Mouse (Mus musculus): Measurements from ENCODE around the gene Fmo2. TPM values are rescaled to one million over a fixed set of nuclear protein-coding genes. Genes with fewer than 3 reads are reported as not detected.

The Fmo2 gene
- polyA plus RNA-seq, 1 experiment from 2014 or later: 0.02 TPM

GRCm38 (mm10) chr1:162882681-162883080 is 15.8 kb downstream of the Fmo2 start:
- no peak overlapping the region for H3K4me3 ChIP-seq
- no peaks in the 10 kb centered on the region for H3K4me1 ChIP-seq
- no peaks in the 10 kb centered on the region for H3K27me3 ChIP-seq (ENCODE audit: low read depth, poor library complexity, severe bottlenecking)
- no peaks in the 10 kb centered on the region for H3K36me3 ChIP-seq
- 88% methylated on average over 4 of the region's 4 CpGs for WGBS
- no peaks in the 10 kb centered on the region for H3K9me3 ChIP-seq (replicated peaks)
- DNase-seq (ENCODE audit: low spot score): no peak
- H3K27ac ChIP-seq (replicated peaks): no peak overlapping the region

GRCm38 (mm10) chr1:162879595-162880369 is 18.7 kb downstream of the Fmo2 start:
- DNase-seq (ENCODE audit: low spot score): peak; percentile 37
- H3K9me3 ChIP-seq (replicated peaks): no peaks in the 10 kb centered on the region
- WGBS: 57% methylated on average over 11 of the region's 11 CpGs
- no peaks in the 10 kb centered on the region for H3K4me1 ChIP-seq
- no peak overlapping the region for H3K27ac ChIP-seq (replicated peaks)
- no peaks in the 10 kb centered on the region for H3K27me3 ChIP-seq (ENCODE audit: low read depth, poor library complexity, severe bottlenecking)
- no peak overlapping the region for H3K4me3 ChIP-seq
- no peaks in the 10 kb centered on the region for H3K36me3 ChIP-seq

GRCm38 (mm10) chr1:162875091-162875490 is 23.4 kb downstream of the Fmo2 start:
- H3K4me3 ChIP-seq: no peak overlapping the region
- 0 out of 2 replicates have a peak, but pooled peaks cover 2% of the 10 kb centered on the region for H3K4me1 ChIP-seq
- WGBS: 71% methylated on average over 3 of the region's 3 CpGs
- no peaks in the 10 kb centered on the region for H3K9me3 ChIP-seq (replicated peaks)
- H3K27ac ChIP-seq (replicated peaks): no peak overlapping the region
- H3K36me3 ChIP-seq: no peaks in the 10 kb centered on the region
- no peak for DNase-seq (ENCODE audit: low spot score)
- H3K27me3 ChIP-seq (ENCODE audit: low read depth, poor library complexity, severe bottlenecking): no peaks in the 10 kb centered on the region

- Histone ChIP-seq H3K27me3 (ENCODE audit: low read depth, poor library complexity, severe bottlenecking) (no peaks in the 10 kb centered on the region), H3K27ac (replicated peaks) (peak overlapping the region; percentile 49; the same call in 1 of the 2 replicates), H3K9me3 (replicated peaks) (0 out of 2 replicates have a peak, but pooled peaks cover 6% of the 10 kb centered on the region), H3K4me1 (0 out of 2 replicates have a peak, but pooled peaks cover 2% of the 10 kb centered on the region), H3K4me3 (no peak overlapping the region), H3K36me3 (no peaks in the 10 kb centered on the region)
- DNase-seq (ENCODE audit: low spot score): peak; percentile 21
- 68% methylated on average over 9 of the region's 9 CpGs for WGBS
Observed at GRCm38 (mm10) chr1:162871701-162872311, 26.7 kb downstream of the Fmo2 start.

GRCm38 (mm10) chr1:162870978-162871377 is 27.5 kb downstream of the Fmo2 start:
- Histone ChIP-seq H3K36me3 (no peaks in the 10 kb centered on the region), H3K4me1 (0 out of 2 replicates have a peak, but pooled peaks cover 2% of the 10 kb centered on the region), H3K27ac (replicated peaks) (no peak overlapping the region), H3K9me3 (replicated peaks) (0 out of 2 replicates have a peak, but pooled peaks cover 6% of the 10 kb centered on the region), H3K4me3 (no peak overlapping the region), H3K27me3 (ENCODE audit: low read depth, poor library complexity, severe bottlenecking) (no peaks in the 10 kb centered on the region)
- 80% methylated on average over 7 of the region's 7 CpGs for WGBS
- no peak for DNase-seq (ENCODE audit: low spot score)

GRCm38 (mm10) chr1:162867396-162867795 is 31.1 kb downstream of the Fmo2 start:
- no peaks in the 10 kb centered on the region for H3K27me3 ChIP-seq (ENCODE audit: low read depth, poor library complexity, severe bottlenecking)
- WGBS: 92% methylated on average over 4 of the region's 4 CpGs
- H3K4me3 ChIP-seq: no peak overlapping the region
- 0 out of 2 replicates have a peak, but pooled peaks cover 6% of the 10 kb centered on the region for H3K9me3 ChIP-seq (replicated peaks)
- no peaks in the 10 kb centered on the region for H3K36me3 ChIP-seq
- peaks cover 5% of the 10 kb centered on the region for H3K4me1 ChIP-seq
- no peak overlapping the region for H3K27ac ChIP-seq (replicated peaks)
- no peak for DNase-seq (ENCODE audit: low spot score)

- no peak for DNase-seq (ENCODE audit: low spot score)
- Histone ChIP-seq H3K36me3 (no peaks in the 10 kb centered on the region), H3K27ac (replicated peaks) (no peak within 1 kb of the TSS), H3K9me3 (replicated peaks) (0 out of 2 replicates have a peak, but pooled peaks cover 6% of the 10 kb centered on the region), H3K27me3 (ENCODE audit: low read depth, poor library complexity, severe bottlenecking) (no peaks in the 10 kb centered on the region), H3K4me1 (peaks cover 6% of the 10 kb centered on the region), H3K4me3 (no peak within 1 kb of the TSS)
- 69% methylated on average over 7 of the region's 7 CpGs for WGBS
Observed at GRCm38 (mm10) chr1:162866280-162866681, 32.2 kb downstream of the Fmo2 start, which contains the start of gene Fmo1. Gene Fmo1, minus strand, starts transcription at chr1:162866610.

- H3K27me3 ChIP-seq (ENCODE audit: low read depth, poor library complexity, severe bottlenecking): no peaks in the 10 kb centered on the region
- no peak for DNase-seq (ENCODE audit: low spot score)
- WGBS: 73% methylated on average over 3 of the region's 3 CpGs
Observed at GRCm38 (mm10) chr1:162865493-162865830, 33.1 kb downstream of the Fmo2 start.

GRCm38 (mm10) chr1:162864816-162865492 is 33.6 kb downstream of the Fmo2 start:
- Histone ChIP-seq H3K36me3 (no peaks in the 10 kb centered on the region), H3K27ac (replicated peaks) (no peak overlapping the region), H3K4me1 (peaks cover 8% of the 10 kb centered on the region), H3K27me3 (ENCODE audit: low read depth, poor library complexity, severe bottlenecking) (no peaks in the 10 kb centered on the region), H3K4me3 (no peak overlapping the region), H3K9me3 (replicated peaks) (0 out of 2 replicates have a peak, but pooled peaks cover 6% of the 10 kb centered on the region)
- no peak for DNase-seq (ENCODE audit: low spot score)
- WGBS: 87% methylated on average over 8 of the region's 8 CpGs

More at GRCm38 (mm10) chr1:162865493-162865830, 33.1 kb downstream of the Fmo2 start:
- Histone ChIP-seq H3K36me3 (no peaks in the 10 kb centered on the region), H3K4me1 (peaks cover 6% of the 10 kb centered on the region), H3K9me3 (replicated peaks) (0 out of 2 replicates have a peak, but pooled peaks cover 6% of the 10 kb centered on the region), H3K4me3 (no peak overlapping the region), H3K27ac (replicated peaks) (no peak overlapping the region)

GRCm38 (mm10) chr1:162864279-162864678 is 34.2 kb downstream of the Fmo2 start:
- DNase-seq (ENCODE audit: low spot score): no peak
- no peak overlapping the region for H3K27ac ChIP-seq (replicated peaks)
- H3K9me3 ChIP-seq (replicated peaks): 0 out of 2 replicates have a peak, but pooled peaks cover 6% of the 10 kb centered on the region
- 95% methylated on average over 5 of the region's 5 CpGs for whole genome bisulfite sequencing
- no peaks in the 10 kb centered on the region for H3K36me3 ChIP-seq
- H3K4me3 ChIP-seq: no peak overlapping the region
- H3K27me3 ChIP-seq (ENCODE audit: low read depth, poor library complexity, severe bottlenecking): no peaks in the 10 kb centered on the region
- peaks cover 15% of the 10 kb centered on the region for H3K4me1 ChIP-seq

- H3K4me1 ChIP-seq: peaks cover 22% of the 10 kb centered on the region
- 89% methylated on average over 3 of the region's 3 CpGs for WGBS
- H3K27ac ChIP-seq (replicated peaks): no peak overlapping the region
- H3K9me3 ChIP-seq (replicated peaks): 0 out of 2 replicates have a peak, but pooled peaks cover 6% of the 10 kb centered on the region
- H3K27me3 ChIP-seq (ENCODE audit: low read depth, poor library complexity, severe bottlenecking): no peaks in the 10 kb centered on the region
- no peak overlapping the region for H3K4me3 ChIP-seq
- H3K36me3 ChIP-seq: no peaks in the 10 kb centered on the region
- DNase-seq (ENCODE audit: low spot score): no peak
Observed at GRCm38 (mm10) chr1:162863579-162863978, 34.9 kb downstream of the Fmo2 start.

GRCm38 (mm10) chr1:162862328-162862727 is 36.2 kb downstream of the Fmo2 start:
- Histone ChIP-seq H3K4me1 (peaks cover 29% of the 10 kb centered on the region), H3K27me3 (ENCODE audit: low read depth, poor library complexity, severe bottlenecking) (no peaks in the 10 kb centered on the region), H3K4me3 (no peak overlapping the region), H3K36me3 (no peaks in the 10 kb centered on the region), H3K9me3 (replicated peaks) (no peaks in the 10 kb centered on the region), H3K27ac (replicated peaks) (no peak overlapping the region; the same call in 1 of the 2 replicates)
- WGBS: 13% methylated on average over 1 of the region's 1 CpGs
- no peak for DNase-seq (ENCODE audit: low spot score)
